Mouse (Mus musculus) midbrain, embryonic 16.5 days (tissue): ENCODE results near the gene Steap2. TPM values are rescaled to one million over a fixed set of nuclear protein-coding genes. Genes with fewer than 3 reads are reported as not detected.

Source experiments
- ATAC-seq: fragments of 200-750 bp; cut with Nextera tagmentation; 2 replicates; pipeline ENCODE4 v1.8.0; 2017; ENCODE audit warnings: moderate TSS enrichment
- H3K27ac ChIP-seq: fragments of 300-500 bp; sonication (generic); 2 replicates; pipeline ENCODE4 v1.5.1; 2014; ENCODE audit warnings: mild to moderate bottlenecking, low read length, mixed read lengths
- H3K27me3 ChIP-seq: fragments of 300-500 bp; sonication (generic); 2 replicates; pipeline ENCODE4 v1.6.1; 2014; ENCODE audit warnings: low read depth, low read length, mixed read lengths; ENCODE audit not compliant: control insufficient read depth, insufficient read depth
- H3K36me3 ChIP-seq: fragments of 300-500 bp; sonication (generic); 2 replicates; pipeline ENCODE4 v1.6.1; 2014; ENCODE audit warnings: mild to moderate bottlenecking, low read length, moderate library complexity, mixed read lengths; ENCODE audit not compliant: control insufficient read depth, insufficient read depth
- H3K4me1 ChIP-seq: fragments of 300-500 bp; sonication (generic); 2 replicates; pipeline ENCODE4 v1.6.1; 2014; ENCODE audit warnings: mild to moderate bottlenecking, low read length, mixed read lengths; ENCODE audit not compliant: control insufficient read depth, insufficient read depth
- H3K4me2 ChIP-seq: fragments of 300-500 bp; sonication (generic); 2 replicates; pipeline ENCODE4 v1.6.1; 2014; ENCODE audit warnings: mild to moderate bottlenecking, low read length, mixed read lengths
- H3K4me3 ChIP-seq: fragments of 300-500 bp; sonication (generic); 2 replicates; pipeline ENCODE4 v1.5.1; 2014; ENCODE audit warnings: low read depth, mild to moderate bottlenecking, low read length, moderate library complexity, mixed read lengths
- H3K9ac ChIP-seq: fragments of 300-500 bp; sonication (generic); 2 replicates; pipeline ENCODE4 v1.6.1; 2014; ENCODE audit warnings: low read depth, low read length, mixed read lengths
- H3K9me3 ChIP-seq: fragments of 300-500 bp; sonication (generic); replicated peaks from 2 replicates; pipeline ENCODE4 v1.6.1; 2014; ENCODE audit warnings: mild to moderate bottlenecking, low read length, mixed read lengths; ENCODE audit not compliant: control insufficient read depth, poor library complexity, severe bottlenecking
- WGBS: fragments of 180-500 bp; shearing (Covaris S2); extraction: QIAGEN DNeasy Blood & Tissue Kit; methylation state at CpG from one replicate; pipeline ENCODE4 v1.1.7; 2014; 5-methylcytosine and 5-hydroxymethylcytosine counted together
- polyA plus RNA-seq: library from polyadenylated mRNA; unstranded; fragments of >200 nt; fragmentation: Nextera tagmentation; extraction: Ambion mirVana; gene quantifications from 2 replicates; pipeline ENCODE4 v1.2.1, GENCODE M21; 2015

The Steap2 gene
- polyA plus RNA-seq, result 5.6 and 5.8 TPM in 2 replicates

- Histone ChIP-seq H3K4me3 (peak within 1 kb of the TSS; percentile 83), H3K4me2 (peak within 1 kb of the TSS; percentile 90), H3K27me3 (no peaks in the 10 kb centered on the region), H3K9ac (peak within 1 kb of the TSS; percentile 83), H3K4me1 (no peaks in the 10 kb centered on the region), H3K9me3 (no peaks in the 10 kb centered on the region), H3K36me3 (no peaks in the 10 kb centered on the region), H3K27ac (peak within 1 kb of the TSS; percentile 58)
- ATAC-seq, result peak; percentile 91
- under 1% methylated on average over 62 of the region's 66 CpGs for WGBS
These were observed at the start of gene Steap2 for GRCm38 (mm10) chr5:5693956-5694653. TSS of gene Steap2 (minus strand) at chr5:5694578.

- WGBS, result 97% methylated on average over 9 of the region's 9 CpGs
- no peak overlapping the region for H3K9ac ChIP-seq
- H3K4me2 ChIP-seq, result no peak overlapping the region
- H3K27me3 ChIP-seq, result no peaks in the 10 kb centered on the region
- H3K27ac ChIP-seq, result no peak overlapping the region
- no peaks in the 10 kb centered on the region for H3K4me1 ChIP-seq
- no peaks in the 10 kb centered on the region for H3K36me3 ChIP-seq
- no peak overlapping the region for H3K4me3 ChIP-seq
- ATAC-seq, result no peak
- H3K9me3 ChIP-seq, result no peaks in the 10 kb centered on the region
These were observed 40.1 kb upstream of the Steap2 start for GRCm38 (mm10) chr5:5734445-5734844.

- no peak overlapping the region for H3K4me2 ChIP-seq
- H3K4me1 ChIP-seq, result no peaks in the 10 kb centered on the region
- H3K4me3 ChIP-seq, result no peak overlapping the region
- ATAC-seq, result no peak
- H3K27me3 ChIP-seq, result no peaks in the 10 kb centered on the region
- no peak overlapping the region for H3K9ac ChIP-seq
- no peak overlapping the region for H3K27ac ChIP-seq
- H3K36me3 ChIP-seq, result no peaks in the 10 kb centered on the region
- 90% methylated on average over 2 of the region's 2 CpGs for WGBS
- no peaks in the 10 kb centered on the region for H3K9me3 ChIP-seq
These were observed 38.5 kb upstream of the Steap2 start for GRCm38 (mm10) chr5:5732858-5733257.

GRCm38 (mm10) chr5:5732208-5732607 lies 37.8 kb upstream of the Steap2 start:
- Histone ChIP-seq H3K36me3 (no peaks in the 10 kb centered on the region), H3K4me1 (no peaks in the 10 kb centered on the region), H3K9ac (no peak overlapping the region), H3K9me3 (no peaks in the 10 kb centered on the region), H3K4me3 (no peak overlapping the region), H3K27ac (no peak overlapping the region), H3K4me2 (no peak overlapping the region), H3K27me3 (no peaks in the 10 kb centered on the region)
- ATAC-seq, result no peak
- WGBS, result 92% methylated on average over 3 of the region's 3 CpGs

GRCm38 (mm10) chr5:5729904-5730303 lies 35.5 kb upstream of the Steap2 start:
- Histone ChIP-seq H3K36me3 (no peaks in the 10 kb centered on the region), H3K4me2 (no peak overlapping the region), H3K27me3 (no peaks in the 10 kb centered on the region), H3K9me3 (no peaks in the 10 kb centered on the region), H3K9ac (no peak overlapping the region), H3K4me3 (no peak overlapping the region), H3K4me1 (no peaks in the 10 kb centered on the region), H3K27ac (no peak overlapping the region)
- WGBS, result 95% methylated on average over 4 of the region's 4 CpGs
- ATAC-seq, result no peak

- Histone ChIP-seq H3K9ac (no peak overlapping the region), H3K9me3 (no peaks in the 10 kb centered on the region), H3K4me2 (no peak overlapping the region), H3K4me3 (no peak overlapping the region), H3K27ac (no peak overlapping the region), H3K4me1 (no peaks in the 10 kb centered on the region), H3K27me3 (no peaks in the 10 kb centered on the region), H3K36me3 (no peaks in the 10 kb centered on the region)
- no peak for ATAC-seq
- WGBS, result 87% methylated on average over 7 of the region's 7 CpGs
These were observed 27.8 kb upstream of the Steap2 start for GRCm38 (mm10) chr5:5722217-5722616.

- no peaks in the 10 kb centered on the region for H3K4me1 ChIP-seq
- WGBS, result 87% methylated on average over 4 of the region's 4 CpGs
- H3K9me3 ChIP-seq, result no peaks in the 10 kb centered on the region
- no peaks in the 10 kb centered on the region for H3K27me3 ChIP-seq
- H3K36me3 ChIP-seq, result no peaks in the 10 kb centered on the region
- no peak for ATAC-seq
- no peak overlapping the region for H3K4me2 ChIP-seq
- no peak overlapping the region for H3K9ac ChIP-seq
- no peak overlapping the region for H3K4me3 ChIP-seq
- no peak overlapping the region for H3K27ac ChIP-seq
These were observed 16.7 kb upstream of the Steap2 start for GRCm38 (mm10) chr5:5711032-5711431.

GRCm38 (mm10) chr5:5707341-5708278 lies 13.2 kb upstream of the Steap2 start:
- Histone ChIP-seq H3K9me3 (no peaks in the 10 kb centered on the region), H3K4me1 (no peaks in the 10 kb centered on the region), H3K4me3 (no peak overlapping the region), H3K27me3 (no peaks in the 10 kb centered on the region), H3K9ac (no peak overlapping the region), H3K27ac (no peak overlapping the region), H3K36me3 (no peaks in the 10 kb centered on the region), H3K4me2 (no peak overlapping the region)
- WGBS, result 56% methylated on average over 13 of the region's 13 CpGs
- no peak for ATAC-seq

- no peaks in the 10 kb centered on the region for H3K36me3 ChIP-seq
- ATAC-seq, result no peak
- no peaks in the 10 kb centered on the region for H3K9me3 ChIP-seq
- H3K27ac ChIP-seq, result no peak overlapping the region
- H3K4me2 ChIP-seq, result no peak overlapping the region
- H3K4me3 ChIP-seq, result no peak overlapping the region
- no peak overlapping the region for H3K9ac ChIP-seq
- 45% methylated on average over 2 of the region's 2 CpGs for WGBS
- no peaks in the 10 kb centered on the region for H3K4me1 ChIP-seq
- H3K27me3 ChIP-seq, result no peaks in the 10 kb centered on the region
These were observed 10.6 kb upstream of the Steap2 start for GRCm38 (mm10) chr5:5705019-5705418.
